Mouse (Mus musculus) macrophage (primary cell): ENCODE results near the gene Bcor. TPM values are rescaled to one million over a fixed set of nuclear protein-coding genes. Genes with fewer than 3 reads are reported as not detected.
A peak's percentile ranks its signal among the peaks of the same experiment; 100 is the strongest.

ENCODE experiments used
- H3K27ac ChIP-seq: fragments of 350-480 bp; formaldehyde crosslinking; 2 replicates; pipeline ENCODE4 v1.9.0; 2021
- H3K36me3 ChIP-seq: fragments of 350-480 bp; formaldehyde crosslinking; 2 replicates; pipeline ENCODE4 v1.9.0; 2021; ENCODE audit errors: inconsistent target
- H3K4me3 ChIP-seq: fragments of 350-480 bp; formaldehyde crosslinking; 2 replicates; pipeline ENCODE4 v1.9.0; 2021; ENCODE audit errors: inconsistent target
- H3K79me2 ChIP-seq: fragments of 350-480 bp; formaldehyde crosslinking; 2 replicates; pipeline ENCODE4 v1.9.0; 2021; ENCODE audit errors: inconsistent target
- WGBS: methylation state at CpG from one replicate; pipeline ENCODE4 v1.1.7; 2026; ENCODE audit warnings: inconsistent platforms; ENCODE audit not compliant: missing documents; 5-methylcytosine and 5-hydroxymethylcytosine counted together
- polyA plus RNA-seq: library from polyadenylated mRNA; stranded (reverse); fragments of 250-400 nt; gene quantifications from 3 replicates; pipeline ENCODE4 v1.2.4, GENCODE M21; 2018; ENCODE audit warnings: inconsistent platforms

The Bcor gene
- polyA plus RNA-seq, 1 experiment from 2014 or later = 13.3 TPM

DNA sequence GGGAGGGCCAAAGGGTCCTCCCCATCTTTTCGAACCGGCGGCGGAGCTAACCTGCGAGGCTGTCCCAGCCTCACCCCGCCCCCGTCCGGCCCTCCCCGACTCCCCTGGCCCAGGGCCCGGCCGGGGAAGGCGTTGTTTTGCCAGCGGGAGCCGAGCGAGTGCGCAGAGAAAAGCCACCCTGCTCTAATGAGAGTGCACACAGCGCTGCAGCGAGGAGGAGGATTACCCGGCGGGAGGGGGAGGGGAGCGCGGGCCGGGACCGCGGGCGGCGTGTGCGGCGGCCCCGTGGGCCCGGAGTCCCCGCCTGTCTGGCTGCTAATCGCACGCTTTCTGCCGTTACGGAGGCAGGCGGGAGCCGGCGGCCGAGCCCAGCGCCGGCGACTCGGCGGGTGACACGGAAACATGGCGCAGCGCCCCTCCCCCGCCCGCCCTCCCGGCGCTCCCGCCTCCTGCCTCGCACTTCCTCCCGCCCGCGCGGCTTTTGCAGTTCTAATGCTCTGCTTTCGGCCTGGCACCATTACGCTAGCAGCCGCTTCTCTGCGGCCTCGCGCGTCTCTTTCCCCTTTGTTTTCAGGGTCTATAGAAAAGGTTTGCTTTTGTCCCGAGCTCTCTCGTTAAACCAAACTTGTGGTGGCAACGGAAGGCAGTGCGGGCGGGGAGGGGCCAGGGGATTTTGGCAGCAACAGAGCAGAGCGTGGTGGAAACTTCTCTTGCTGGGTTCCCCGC lies 71.7 kb downstream of the Bcor start:
- Histone ChIP-seq H3K27ac (peak overlapping the region; percentile 63), H3K36me3 (no peaks in the 10 kb centered on the region), H3K79me2 (no peaks in the 10 kb centered on the region), H3K4me3 (peak overlapping the region; percentile 32)
- WGBS = 6% methylated on average over 51 of the region's 72 CpGs

DNA sequence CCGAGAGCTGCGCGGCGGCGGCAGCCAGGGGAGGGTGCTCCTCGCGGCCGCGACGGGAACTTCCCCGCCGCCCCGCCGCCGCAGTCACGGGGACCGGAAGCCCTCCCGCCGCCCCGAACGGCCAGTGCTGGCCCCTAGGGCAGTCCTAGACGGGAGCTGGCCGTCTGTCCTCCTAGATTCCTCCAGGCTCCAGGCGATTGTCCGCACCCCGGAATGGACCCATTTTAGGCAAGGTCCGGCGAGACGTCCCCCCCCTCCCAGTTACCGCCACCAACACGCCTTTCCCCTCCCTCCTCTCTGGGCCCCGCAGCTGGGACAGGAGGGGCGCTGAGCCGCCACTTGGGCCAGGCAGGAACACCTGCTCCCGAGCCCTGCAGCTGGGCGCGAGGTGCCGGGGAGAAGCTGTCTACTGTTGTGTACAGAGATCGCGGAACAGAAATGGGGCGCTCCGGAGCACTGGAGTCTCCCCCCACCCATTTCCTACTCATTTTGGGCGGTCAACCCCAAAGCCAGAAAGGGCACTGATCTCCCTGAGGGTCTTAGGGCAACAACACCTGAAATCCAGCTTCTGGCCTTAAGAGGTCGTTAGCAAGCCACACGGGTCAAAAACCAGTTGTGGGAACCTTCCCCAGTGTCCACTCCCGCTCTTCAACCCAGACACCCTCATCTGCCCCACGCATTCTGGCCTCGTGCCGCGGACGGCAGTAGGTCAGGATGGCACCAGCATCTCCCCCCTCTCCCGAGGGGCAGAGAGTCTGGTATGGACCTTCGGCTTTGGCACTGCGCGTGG lies 72.4 kb downstream of the Bcor start:
- 9% methylated on average over 31 of the region's 55 CpGs for WGBS
- H3K4me3 ChIP-seq = peak overlapping the region; percentile 32
- H3K79me2 ChIP-seq = no peaks in the 10 kb centered on the region
- H3K27ac ChIP-seq = peak overlapping the region; percentile 63
- H3K36me3 ChIP-seq = no peaks in the 10 kb centered on the region

- H3K79me2 ChIP-seq = no peaks in the 10 kb centered on the region
- H3K36me3 ChIP-seq = no peaks in the 10 kb centered on the region
- H3K27ac ChIP-seq = no peak overlapping the region
- WGBS = 8% methylated on average over 58 of the region's 70 CpGs
- H3K4me3 ChIP-seq = no peak overlapping the region; the same call in 1 of the 2 replicates
Measured at GRCm38 (mm10) chrX:12086674-12087510, 73.3 kb downstream of the Bcor start.

DNA sequence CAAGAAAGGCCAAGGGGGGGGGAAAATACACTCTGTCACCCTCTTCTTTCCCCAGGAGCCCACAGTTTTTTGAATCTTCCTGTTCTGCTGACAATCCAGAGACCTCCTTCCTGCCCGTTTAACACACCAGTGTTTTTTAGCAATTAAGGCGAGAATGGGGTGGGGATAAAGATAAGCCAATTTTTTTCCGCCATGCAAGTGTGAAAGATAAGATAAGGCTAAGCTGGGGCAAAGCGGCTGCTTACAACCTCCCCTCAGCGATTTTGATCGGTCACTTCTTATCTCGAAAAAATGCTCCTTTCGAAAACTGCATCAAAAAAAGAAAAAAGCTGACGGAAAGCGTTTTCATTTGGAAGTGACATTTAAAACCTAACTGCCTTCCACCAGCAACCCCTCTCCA lies 74.2 kb downstream of the Bcor start:
- Histone ChIP-seq H3K4me3 (no peak overlapping the region), H3K27ac (no peak overlapping the region), H3K36me3 (no peaks in the 10 kb centered on the region), H3K79me2 (no peaks in the 10 kb centered on the region)
- WGBS = 43% methylated on average over 10 of the region's 10 CpGs

DNA sequence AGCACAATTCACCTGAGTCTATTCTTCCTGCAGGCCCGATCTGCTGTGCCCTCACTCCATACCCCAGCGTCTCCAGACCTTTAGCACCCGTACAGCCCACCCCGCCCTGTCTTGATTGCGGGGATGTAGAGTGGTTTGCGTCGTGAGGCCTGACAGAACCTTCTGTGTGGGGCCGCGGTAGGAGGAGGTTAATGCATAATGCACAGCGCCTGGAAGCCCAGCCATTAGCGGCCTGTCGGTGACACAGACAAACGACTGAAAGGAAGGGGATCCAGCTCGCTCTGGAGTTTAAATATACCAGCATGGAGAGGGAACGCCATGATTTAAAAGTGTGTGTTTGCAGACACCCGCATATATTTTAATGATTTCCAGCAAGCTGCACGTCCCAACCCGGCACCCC lies 74.9 kb downstream of the Bcor start:
- Histone ChIP-seq H3K36me3 (no peaks in the 10 kb centered on the region), H3K79me2 (no peaks in the 10 kb centered on the region), H3K27ac (no peak overlapping the region), H3K4me3 (no peak overlapping the region)
- 41% methylated on average over 17 of the region's 18 CpGs for WGBS

DNA sequence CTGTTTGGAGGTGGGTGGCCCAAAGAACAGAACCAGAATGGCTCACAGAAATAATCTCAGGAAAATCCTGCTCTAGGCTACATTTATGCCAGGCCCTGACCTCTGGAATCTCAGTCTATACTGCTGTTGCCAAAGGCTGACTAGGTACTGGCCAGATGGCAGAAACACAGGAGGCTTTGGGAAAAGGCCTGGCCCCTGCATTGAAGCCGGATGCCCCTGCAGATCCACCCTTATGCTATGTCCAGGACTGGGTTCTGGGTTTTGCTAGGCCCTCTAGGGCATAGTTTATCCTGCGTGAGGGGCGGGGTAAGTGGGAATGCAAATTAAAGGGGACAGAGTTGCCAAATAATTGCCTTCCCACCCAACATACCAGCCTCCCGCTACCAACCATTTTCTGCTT lies 75.5 kb downstream of the Bcor start:
- H3K79me2 ChIP-seq = no peaks in the 10 kb centered on the region
- no peak overlapping the region for H3K4me3 ChIP-seq
- whole genome bisulfite sequencing = 60% methylated on average over 3 of the region's 4 CpGs
- H3K27ac ChIP-seq = no peak overlapping the region
- no peaks in the 10 kb centered on the region for H3K36me3 ChIP-seq

- Histone ChIP-seq H3K79me2 (no peaks in the 10 kb centered on the region), H3K27ac (no peak overlapping the region), H3K36me3 (no peaks in the 10 kb centered on the region), H3K4me3 (no peak overlapping the region)
- 57% methylated on average over 10 of the region's 10 CpGs for WGBS
Measured at GRCm38 (mm10) chrX:12083631-12084030, 76.5 kb downstream of the Bcor start.

DNA sequence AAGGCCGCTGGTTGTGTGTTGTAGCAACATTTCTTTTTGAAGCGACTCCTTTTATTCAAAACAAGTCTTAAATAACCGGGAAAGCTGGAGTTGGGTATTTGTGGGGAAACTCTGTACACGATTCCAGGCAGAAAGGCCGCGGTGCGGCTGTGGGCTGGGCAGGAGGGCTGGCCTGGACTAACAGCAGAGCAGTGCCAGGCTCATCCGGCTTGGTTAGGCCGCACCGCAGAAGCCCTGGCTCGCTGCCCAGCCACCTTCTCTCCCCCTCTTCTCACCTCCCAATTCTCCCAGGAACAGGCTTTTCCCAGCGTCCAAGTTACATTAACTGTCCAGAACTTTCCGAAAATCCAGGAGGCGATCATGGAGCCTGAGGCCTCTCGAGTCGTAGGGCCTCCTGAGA lies 77.4 kb downstream of the Bcor start:
- Histone ChIP-seq H3K36me3 (no peaks in the 10 kb centered on the region), H3K79me2 (peaks cover 6% of the 10 kb centered on the region; the same call in 1 of the 2 replicates), H3K4me3 (no peak overlapping the region), H3K27ac (no peak overlapping the region)
- 41% methylated on average over 16 of the region's 16 CpGs for WGBS

GRCm38 (mm10) chrX:12082184-12082583 lies 78.0 kb downstream of the Bcor start:
- no peak overlapping the region for H3K27ac ChIP-seq

DNA sequence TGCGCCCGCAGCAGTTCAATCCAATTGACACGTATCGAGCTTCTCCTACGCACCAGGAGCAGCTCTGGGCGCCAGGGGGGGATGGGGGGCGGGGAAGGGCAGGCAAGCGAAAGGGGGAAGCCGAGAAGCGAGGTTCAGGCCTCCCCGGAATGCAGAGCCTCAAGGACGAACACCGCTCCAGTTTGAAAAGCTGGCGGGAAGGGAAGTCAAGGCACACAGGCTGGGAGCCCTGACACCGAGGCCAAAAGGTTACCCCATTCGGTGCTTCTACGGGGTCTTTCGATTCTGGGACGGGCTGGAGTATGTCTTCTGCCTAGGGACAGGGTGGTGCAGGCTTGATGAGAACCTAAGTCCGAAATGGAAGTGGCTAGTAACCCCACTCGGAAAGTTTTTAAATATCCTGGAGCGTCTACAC lies 78.4 kb downstream of the Bcor start:
- Histone ChIP-seq H3K4me3 (no peak overlapping the region), H3K36me3 (no peaks in the 10 kb centered on the region), H3K27ac (no peak overlapping the region), H3K79me2 (peaks cover 10% of the 10 kb centered on the region; the same call in 1 of the 2 replicates)
- WGBS = 11% methylated on average over 21 of the region's 22 CpGs

More at GRCm38 (mm10) chrX:12082184-12082583, 78.0 kb downstream of the Bcor start:
- 22% methylated on average over 5 of the region's 5 CpGs for WGBS
- Histone ChIP-seq H3K79me2 (peaks cover 7% of the 10 kb centered on the region; the same call in 1 of the 2 replicates), H3K36me3 (no peaks in the 10 kb centered on the region), H3K4me3 (no peak overlapping the region)

DNA sequence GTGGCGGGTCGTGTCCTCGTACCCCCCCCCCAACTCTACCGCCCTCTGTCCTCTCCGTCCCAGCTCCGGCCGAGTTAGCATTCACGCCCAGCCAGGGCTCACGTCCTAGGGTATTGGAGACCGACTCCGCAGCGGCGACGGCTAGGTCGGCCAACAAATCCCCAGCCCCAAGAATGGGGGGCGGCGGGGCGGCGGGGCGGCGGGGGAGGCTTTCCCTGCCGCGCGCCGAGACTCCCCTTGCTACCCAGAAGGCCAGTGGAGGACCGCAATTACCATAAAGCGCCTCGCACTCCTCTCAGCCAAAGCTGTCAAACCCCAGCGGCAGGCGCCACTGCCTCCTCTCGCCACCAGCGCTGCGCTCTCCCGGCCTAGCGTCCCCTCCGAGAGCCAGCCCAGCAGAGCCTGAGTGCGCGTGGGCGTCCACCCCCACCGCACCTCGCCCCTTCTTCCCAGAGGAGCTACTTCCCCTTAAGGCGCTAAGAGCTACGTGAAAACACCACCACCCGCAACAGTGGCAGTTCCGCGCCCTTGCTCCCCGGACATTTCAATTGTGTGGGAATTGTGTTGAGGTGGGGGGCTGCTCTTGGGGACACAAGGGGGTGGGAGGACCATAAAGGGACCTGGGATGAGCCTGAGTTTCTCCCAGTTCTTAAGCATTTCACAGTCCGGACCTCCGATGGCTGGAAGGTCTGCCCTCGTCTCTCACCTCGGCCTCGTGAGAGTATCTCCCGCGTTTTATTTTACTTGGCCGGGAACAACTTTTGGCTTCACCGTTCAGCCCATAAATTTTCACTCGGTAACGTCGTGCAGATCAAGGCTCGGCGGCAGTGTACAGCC lies 79.0 kb downstream of the Bcor start:
- no peak overlapping the region for H3K27ac ChIP-seq
- 8% methylated on average over 43 of the region's 61 CpGs for WGBS

GRCm38 (mm10) chrX:12080095-12080903 lies 79.9 kb downstream of the Bcor start:
- no peak overlapping the region for H3K27ac ChIP-seq
- H3K36me3 ChIP-seq = no peaks in the 10 kb centered on the region
- peaks cover 24% of the 10 kb centered on the region; the same call in 1 of the 2 replicates for H3K79me2 ChIP-seq
- no peak overlapping the region for H3K4me3 ChIP-seq
- WGBS = 6% methylated on average over 25 of the region's 97 CpGs

More for the DNA sequence above, 79.0 kb downstream of the Bcor start:
- H3K79me2 ChIP-seq = peaks cover 16% of the 10 kb centered on the region; the same call in 1 of the 2 replicates
- no peak overlapping the region for H3K4me3 ChIP-seq
- no peaks in the 10 kb centered on the region for H3K36me3 ChIP-seq
